Mouse (Mus musculus) stomach, postnatal 0 days (tissue): ENCODE measurements at regions not wholly inside any gene's neighbourhood (a gene's known extent, or its start where the extent isn't known, plus 50 kb on each side); places are given as distances from the start of the nearest gene placed in this dataset.

ENCODE experiments used
- CTCF ChIP-seq: IDR thresholded peaks from 2 replicates; pipeline ENCODE4 v1.5.1; 2016; ENCODE audit warnings: antibody characterized with exemption, low read depth, mild to moderate bottlenecking, moderate library complexity
- EP300 ChIP-seq: optimal IDR thresholded peaks from 2 replicates; pipeline ENCODE3; 2016; ENCODE audit warnings: antibody characterized with exemption

GRCm38 (mm10) chr13:35302088-35302487 lies 275.2 kb upstream of the Eci2 start:
- TF ChIP-seq CTCF, result no peak
- TF ChIP-seq EP300, result no peak
